Mouse (Mus musculus): ENCODE data around the gene Sgk1.

- no peak for TF ChIP-seq GATA2 (IDR thresholded peaks at IDR 0.05; ENCODE audit: borderline replicate concordance, low read depth, low read length)
- no peak for TF ChIP-seq POLR2AphosphoS5 (IDR thresholded peaks at IDR 0.05; ENCODE audit: insufficient replicate concordance, low read depth, low read length)
Observed at GRCm38 (mm10) chr10:22004763-22005162, 122.8 kb downstream of the Sgk1 start.

All from G1E (cell line).